Mouse (Mus musculus) MEL (cell line): ENCODE measurements around the gene Sipa1l3. TPM values are rescaled to one million over a fixed set of nuclear protein-coding genes. Genes with fewer than 3 reads are reported as not detected.

Experiments
- DNase-seq: peaks from one replicate; pipeline ENCODE4 v3.0.0; 2011; ENCODE audit warnings: low read depth, low spot score
- H3K27ac ChIP-seq: 2 replicates; pipeline ENCODE4 v1.5.1; 2012; ENCODE audit warnings: low read depth, mild to moderate bottlenecking, control low read depth, low read length, moderate library complexity; ENCODE audit not compliant: control insufficient read depth
- H3K27me3 ChIP-seq, 2 experiments: fragments of 150-350 bp in 1 of 2; sonication (generic) in 1 of 2; 2 replicates each; pipeline ENCODE4 v1.6.1; 2012; ENCODE audit warnings: low read length in 2 of 2, mild to moderate bottlenecking in 2 of 2, improper control_type of control experiment in 1 of 2, moderate library complexity in 1 of 2; ENCODE audit not compliant: insufficient read depth in 2 of 2, control insufficient read depth in 1 of 2
- H3K36me3 ChIP-seq, 2 experiments: 2 replicates each; pipeline ENCODE4 v1.6.1; 2012 to 2014; ENCODE audit warnings: low read length in 2 of 2, improper control_type of control experiment in 1 of 2, inconsistent platforms in 1 of 2, mild to moderate bottlenecking in 1 of 2; ENCODE audit not compliant: insufficient read depth in 2 of 2, control insufficient read depth in 1 of 2
- H3K4me1 ChIP-seq, 2 experiments: fragments of 150-350 bp in 1 of 2; sonication (generic) in 1 of 2; 2 replicates each; pipeline ENCODE4 v1.6.1; 2012; ENCODE audit warnings: low read length in 2 of 2, improper control_type of control experiment in 1 of 2, mild to moderate bottlenecking in 1 of 2; ENCODE audit not compliant: insufficient read depth in 2 of 2, control insufficient read depth in 1 of 2
- H3K4me3 ChIP-seq, 2 experiments: fragments of 150-350 bp in 1 of 2; sonication (generic) in 1 of 2; 2 replicates each; pipeline ENCODE4 v1.5.1; 2012; ENCODE audit warnings: low read depth in 2 of 2, low read length in 2 of 2, mild to moderate bottlenecking in 2 of 2, moderate library complexity in 2 of 2, control low read depth in 1 of 2, improper control_type of control experiment in 1 of 2; ENCODE audit not compliant: control insufficient read depth in 1 of 2, insufficient read depth in 1 of 2
- H3K79me2 ChIP-seq: 2 replicates; pipeline ENCODE4 v1.6.1; 2012; ENCODE audit warnings: mild to moderate bottlenecking, low read length, moderate library complexity; ENCODE audit not compliant: control insufficient read depth, poor library complexity, insufficient read depth
- H3K9ac ChIP-seq: 2 replicates; pipeline ENCODE4 v1.6.1; 2012; ENCODE audit warnings: low read depth, mild to moderate bottlenecking, control low read depth, low read length, moderate library complexity; ENCODE audit not compliant: control insufficient read depth, poor library complexity, severe bottlenecking
- H3K9me3 ChIP-seq: fragments of 150-350 bp; sonication (generic); replicated peaks from 2 replicates; pipeline ENCODE4 v1.6.1; 2012; ENCODE audit warnings: mild to moderate bottlenecking, low read length, improper control_type of control experiment, moderate library complexity; ENCODE audit not compliant: insufficient read depth
- BHLHE40 ChIP-seq: IDR thresholded peaks from 2 replicates; pipeline ENCODE4 v1.6.1; 2012; ENCODE audit warnings: low read depth, mild to moderate bottlenecking, inconsistent platforms, low read length, improper control_type of control experiment, borderline replicate concordance
- CHD1 ChIP-seq: IDR thresholded peaks from 2 replicates; pipeline ENCODE4 v1.6.1; 2012; ENCODE audit warnings: low read depth, mild to moderate bottlenecking, inconsistent platforms, low read length, improper control_type of control experiment
- CHD2 ChIP-seq: IDR thresholded peaks from 2 replicates; pipeline ENCODE4 v1.6.1; 2011; ENCODE audit warnings: low read length, improper control_type of control experiment
- CTCF ChIP-seq, 3 experiments: IDR thresholded peaks in 2 of 3; conservative IDR thresholded peaks in 1 of 3; 2 replicates each; pipeline ENCODE4 v1.5.1; 2011 to 2012; ENCODE audit warnings: low read length in 3 of 3, low read depth in 2 of 3, mild to moderate bottlenecking in 2 of 3, improper control_type of control experiment in 1 of 3, inconsistent platforms in 1 of 3, mixed read lengths in 1 of 3, moderate library complexity in 1 of 3; ENCODE audit not compliant: control insufficient read depth in 1 of 3, insufficient read depth in 1 of 3, poor library complexity in 1 of 3, severe bottlenecking in 1 of 3
- E2F4 ChIP-seq: IDR thresholded peaks from 2 replicates; pipeline ENCODE4 v1.6.1; 2011; ENCODE audit warnings: low read depth, low read length, improper control_type of control experiment, borderline replicate concordance
- ELF1 ChIP-seq: IDR thresholded peaks from 2 replicates; pipeline ENCODE4 v1.6.1; 2014; ENCODE audit warnings: low read depth, mild to moderate bottlenecking, inconsistent platforms, low read length, improper control_type of control experiment, moderate library complexity
- EP300 ChIP-seq, 2 experiments: IDR thresholded peaks; 2 replicates each; pipeline ENCODE4 v1.6.1; 2011; ENCODE audit warnings: improper control_type of control experiment in 2 of 2, low read length in 2 of 2, low read depth in 1 of 2, mild to moderate bottlenecking in 1 of 2
- GATA1 ChIP-seq: IDR thresholded peaks from 2 replicates; pipeline ENCODE4 v1.6.1; 2011; ENCODE audit warnings: low read depth, low read length, improper control_type of control experiment
- HCFC1 ChIP-seq: IDR thresholded peaks from 2 replicates; pipeline ENCODE4 v1.6.1; 2012; ENCODE audit warnings: low read depth, mild to moderate bottlenecking, inconsistent platforms, low read length, improper control_type of control experiment, moderate library complexity
- JUND ChIP-seq: IDR thresholded peaks from 2 replicates; pipeline ENCODE4 v1.6.1; 2011; ENCODE audit warnings: low read depth, mild to moderate bottlenecking, improper control_type of control experiment, low read length
- MAFK ChIP-seq: IDR thresholded peaks from 2 replicates; pipeline ENCODE4 v1.6.1; 2011; ENCODE audit warnings: low read depth, mild to moderate bottlenecking, low read length, improper control_type of control experiment, borderline replicate concordance
- MAX ChIP-seq: IDR thresholded peaks from 2 replicates; pipeline ENCODE4 v1.6.1; 2011; ENCODE audit warnings: low read length, improper control_type of control experiment
- MAZ ChIP-seq: IDR thresholded peaks from 2 replicates; pipeline ENCODE4 v1.6.1; 2012; ENCODE audit warnings: low read depth, mild to moderate bottlenecking, inconsistent platforms, low read length, improper control_type of control experiment
- MEF2A ChIP-seq: IDR thresholded peaks from 2 replicates; pipeline ENCODE4 v1.6.1; 2014; ENCODE audit warnings: low read depth, mild to moderate bottlenecking, inconsistent platforms, low read length, improper control_type of control experiment; ENCODE audit not compliant: poor library complexity, insufficient replicate concordance, severe bottlenecking; ENCODE audit errors: extremely low read depth
- MYB ChIP-seq: IDR thresholded peaks from 2 replicates; pipeline ENCODE4 v1.6.1; 2011; ENCODE audit warnings: mild to moderate bottlenecking, low read depth, low read length, improper control_type of control experiment
- MYC ChIP-seq: IDR thresholded peaks from 2 replicates; pipeline ENCODE4 v1.6.1; 2011; ENCODE audit warnings: low read depth, mild to moderate bottlenecking, low read length, improper control_type of control experiment, moderate library complexity
- NRF1 ChIP-seq: IDR thresholded peaks from 2 replicates; pipeline ENCODE4 v1.6.1; 2014; ENCODE audit warnings: low read depth, mild to moderate bottlenecking, inconsistent platforms, low read length, improper control_type of control experiment, moderate library complexity; ENCODE audit not compliant: poor library complexity, insufficient read depth, severe bottlenecking
- POLR2A ChIP-seq, 2 experiments: IDR thresholded peaks; 2 replicates each; pipeline ENCODE4 v1.6.1; 2011 to 2012; ENCODE audit warnings: low read length in 2 of 2, mild to moderate bottlenecking in 2 of 2, control low read depth in 1 of 2, improper control_type of control experiment in 1 of 2, low read depth in 1 of 2, moderate library complexity in 1 of 2; ENCODE audit not compliant: control insufficient read depth in 1 of 2, insufficient read depth in 1 of 2, poor library complexity in 1 of 2
- RCOR1 ChIP-seq: IDR thresholded peaks from 2 replicates; pipeline ENCODE4 v1.6.1; 2012; ENCODE audit warnings: low read depth, mild to moderate bottlenecking, inconsistent platforms, low read length, improper control_type of control experiment
- SIN3A ChIP-seq: IDR thresholded peaks from 2 replicates; pipeline ENCODE4 v1.6.1; 2012; ENCODE audit warnings: low read length, improper control_type of control experiment, inconsistent platforms
- SMC3 ChIP-seq: IDR thresholded peaks from 2 replicates; pipeline ENCODE4 v1.6.1; 2011; ENCODE audit warnings: low read depth, low read length, improper control_type of control experiment
- USF1 ChIP-seq: IDR thresholded peaks from 2 replicates; pipeline ENCODE4 v1.6.1; 2014; ENCODE audit warnings: low read depth, mild to moderate bottlenecking, inconsistent platforms, low read length, improper control_type of control experiment, moderate library complexity
- USF2 ChIP-seq, 2 experiments: IDR thresholded peaks; 2 replicates each; pipeline ENCODE4 v1.6.1; 2011 to 2012; ENCODE audit warnings: improper control_type of control experiment in 2 of 2, low read length in 2 of 2, borderline replicate concordance in 1 of 2, inconsistent platforms in 1 of 2, low read depth in 1 of 2, mild to moderate bottlenecking in 1 of 2; ENCODE audit not compliant: insufficient read depth in 1 of 2
- ZKSCAN1 ChIP-seq: IDR thresholded peaks from 2 replicates; pipeline ENCODE4 v1.6.1; 2012; ENCODE audit warnings: low read depth, mild to moderate bottlenecking, inconsistent platforms, low read length, improper control_type of control experiment, moderate library complexity
- ZNF384 ChIP-seq: IDR thresholded peaks from 2 replicates; pipeline ENCODE4 v1.6.1; 2012; ENCODE audit warnings: low read depth, mild to moderate bottlenecking, inconsistent platforms, low read length, improper control_type of control experiment
- polyA plus RNA-seq, 2 experiments: library from polyadenylated mRNA; stranded (reverse) in 1 of 2; unstranded in 1 of 2; fragments of >175 nt in 1 of 2; fragments of >200 nt in 1 of 2; gene quantifications; 2 replicates each; pipeline versions ENCODE4 v1.2.1 to v1.2.4; 2012; ENCODE audit warnings: low replicate concordance in 2 of 2, low read depth in 1 of 2; ENCODE audit not compliant: insufficient read length in 2 of 2, insufficient read depth in 1 of 2, missing spikeins in 1 of 2
- total RNA-seq: library from RNA; depleted of rRNA; stranded (reverse); fragments of 300-350 nt; gene quantifications from 2 replicates; pipeline ENCODE4 v1.2.3, GENCODE M21; 2012

Gene Sipa1l3
- total and polyA plus RNA-seq, 3 experiments = 14.9 to 49.4 TPM; not detected in 1

DNA sequence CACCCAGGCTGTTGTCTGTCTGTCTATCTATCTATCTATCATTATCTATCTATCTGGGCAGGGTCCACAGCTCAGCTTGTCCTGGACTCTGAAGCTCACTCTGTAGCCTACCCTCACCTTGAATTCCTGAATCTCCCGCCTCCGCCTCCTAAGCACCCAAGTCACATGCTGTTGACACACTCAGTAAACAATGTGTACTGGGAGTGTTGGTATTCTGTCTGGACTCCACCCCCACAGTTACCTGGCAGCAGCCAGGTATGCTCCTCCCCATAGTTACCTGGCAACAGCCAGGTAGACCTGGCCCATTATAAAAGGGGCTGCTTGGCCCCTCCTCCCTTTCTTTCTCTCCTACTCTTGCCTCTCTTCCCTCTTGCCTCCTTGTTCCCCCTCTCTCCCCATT lies 230.4 kb downstream of the Sipa1l3 start:
- H3K27me3 ChIP-seq = no peaks in the 10 kb centered on the region
- no peak overlapping the region for H3K9ac ChIP-seq
- H3K4me1 ChIP-seq = peaks cover 19 to 25% of the 10 kb centered on the region in 2 experiments
- H3K9me3 ChIP-seq = no peaks in the 10 kb centered on the region
- H3K4me3 ChIP-seq = no peak overlapping the region
- H3K36me3 ChIP-seq = peaks cover 0 to 11% of the 10 kb centered on the region in 2 experiments; a peak in 2 of 4 replicates
- H3K27ac ChIP-seq = no peak overlapping the region
- no peak for DNase-seq
- no peak for TF ChIP-seq E2F4
- no peak for TF ChIP-seq HCFC1
- TF ChIP-seq MEF2A = no peak
- no peak for TF ChIP-seq POLR2A (IDR thresholded peaks at IDR 0.05; ENCODE audit: control insufficient read depth in 1 of 2, insufficient read depth in 1 of 2, low read depth in 1 of 2, low read length in 2 of 2, poor library complexity in 1 of 2)
- TF ChIP-seq NRF1 = no peak
- TF ChIP-seq MYC = no peak
- TF ChIP-seq ZNF384 = no peak
- no peak for TF ChIP-seq MAZ
- TF ChIP-seq MAFK = no peak
- no peak for TF ChIP-seq CHD2
- H3K79me2 ChIP-seq = no peaks in the 10 kb centered on the region

DNA sequence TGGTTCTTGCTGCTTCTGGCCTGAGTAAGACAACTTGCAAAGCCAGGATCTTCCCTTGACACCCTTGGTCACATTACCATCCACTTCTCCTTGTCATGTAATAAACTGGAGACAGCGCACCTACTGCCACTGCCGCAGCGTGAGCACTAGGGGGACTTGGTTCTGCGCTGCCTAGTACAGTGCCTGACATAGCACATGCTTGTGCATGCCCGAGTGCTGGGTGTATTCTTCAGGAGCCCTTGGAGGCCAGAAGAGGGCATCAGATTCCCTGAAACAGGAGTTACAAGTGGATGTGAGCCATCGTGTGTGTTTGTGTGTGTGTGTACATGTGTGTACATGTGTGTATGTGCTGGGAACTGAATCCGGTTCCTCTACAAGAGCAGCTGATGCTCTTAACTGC lies 231.0 kb downstream of the Sipa1l3 start:
- H3K79me2 ChIP-seq = no peaks in the 10 kb centered on the region
- H3K9ac ChIP-seq = no peak overlapping the region
- H3K9me3 ChIP-seq = no peaks in the 10 kb centered on the region
- TF ChIP-seq SMC3 = no peak
- peak in 1 of 3 experiments; percentile 29; a peak in 2 of 6 replicates for TF ChIP-seq CTCF (IDR thresholded peaks at IDR 0.05 in 2 of 3, conservative IDR thresholded peaks at IDR 0.05 in 1 of 3; ENCODE audit: control insufficient read depth in 1 of 3, insufficient read depth in 1 of 3, low read depth in 2 of 3, low read length in 3 of 3, poor library complexity in 1 of 3, severe bottlenecking in 1 of 3)
- peak; percentile 38 for DNase-seq
- no peak overlapping the region for H3K27ac ChIP-seq
- peaks cover 0 to 11% of the 10 kb centered on the region in 2 experiments; a peak in 2 of 4 replicates for H3K36me3 ChIP-seq
- no peak overlapping the region for H3K4me3 ChIP-seq
- peaks cover 17 to 20% of the 10 kb centered on the region in 2 experiments for H3K4me1 ChIP-seq
- no peaks in the 10 kb centered on the region for H3K27me3 ChIP-seq

DNA sequence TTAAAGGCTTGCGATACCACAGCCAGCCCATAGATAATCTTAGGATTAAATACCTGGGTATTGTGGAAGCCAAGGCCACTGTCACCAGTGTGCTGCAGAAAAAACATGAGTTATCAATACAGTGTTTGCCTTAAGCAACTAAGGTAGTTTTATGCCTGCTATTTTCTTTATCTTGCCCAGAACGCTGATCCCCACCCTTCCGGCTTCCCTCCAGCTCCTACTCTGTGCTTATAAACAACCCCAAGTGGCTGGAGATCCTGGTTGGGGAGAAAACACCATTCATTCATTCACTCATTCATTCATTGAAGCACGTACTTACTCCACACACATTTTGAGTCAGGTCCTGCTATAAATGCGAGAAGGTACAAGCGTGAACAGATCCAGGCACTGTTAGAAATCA lies 233.9 kb downstream of the Sipa1l3 start:
- H3K27me3 ChIP-seq = no peaks in the 10 kb centered on the region
- no peak for TF ChIP-seq MYB
- no peak for TF ChIP-seq RCOR1
- no peak for TF ChIP-seq MAX
- TF ChIP-seq ELF1 = peak; percentile 36; the same call in 1 of the 2 replicates
- no peak for TF ChIP-seq E2F4
- TF ChIP-seq BHLHE40 = no peak
- TF ChIP-seq POLR2A (IDR thresholded peaks at IDR 0.05; ENCODE audit: control insufficient read depth in 1 of 2, insufficient read depth in 1 of 2, low read depth in 1 of 2, low read length in 2 of 2, poor library complexity in 1 of 2) = no peak
- TF ChIP-seq MYC = 0 out of 2 replicates have a peak, but pooled peaks have one; percentile 10
- TF ChIP-seq EP300 (IDR thresholded peaks at IDR 0.05; ENCODE audit: low read depth in 1 of 2, low read length in 2 of 2) = peak; percentile 65 to 70; a peak in 3 of 4 replicates
- TF ChIP-seq USF2 (IDR thresholded peaks at IDR 0.05; ENCODE audit: borderline replicate concordance in 1 of 2, insufficient read depth in 1 of 2, low read depth in 1 of 2, low read length in 2 of 2) = no peak
- no peak for TF ChIP-seq JUND
- no peak for TF ChIP-seq CHD1
- peak; percentile 84 for TF ChIP-seq GATA1
- TF ChIP-seq NRF1 = no peak
- no peak; the same call in none of the 2 replicates for TF ChIP-seq SIN3A
- peak; percentile 49; the same call in 1 of the 2 replicates for TF ChIP-seq HCFC1
- no peak for TF ChIP-seq MAFK
- no peak for TF ChIP-seq USF1
- TF ChIP-seq ZKSCAN1 = peak; percentile 71

More for the DNA sequence above, 233.9 kb downstream of the Sipa1l3 start:
- Histone ChIP-seq H3K79me2 (peaks cover 10% of the 10 kb centered on the region), H3K9ac (peak overlapping the region; percentile 36), H3K36me3 (peaks cover 0 to 19% of the 10 kb centered on the region in 2 experiments; a peak in 2 of 4 replicates), H3K4me3 (peak overlapping the region in 1 of 2 experiments; percentile 30; a peak in 1 of 4 replicates), H3K27ac (peak overlapping the region; percentile 75), H3K4me1 (peaks cover 22 to 34% of the 10 kb centered on the region in 2 experiments), H3K9me3 (no peaks in the 10 kb centered on the region)
- peak; percentile 76 for DNase-seq
